Mouse (Mus musculus): Measurements from ENCODE around the gene Mpv17l. TPM values are rescaled to one million over a fixed set of nuclear protein-coding genes. Genes with fewer than 3 reads are reported as not detected.
A peak's percentile ranks its signal among the peaks of the same experiment; 100 is the strongest.

The Mpv17l gene
- polyA plus RNA-seq, 1 experiment from 2014 or later = 33.1 TPM

DNA sequence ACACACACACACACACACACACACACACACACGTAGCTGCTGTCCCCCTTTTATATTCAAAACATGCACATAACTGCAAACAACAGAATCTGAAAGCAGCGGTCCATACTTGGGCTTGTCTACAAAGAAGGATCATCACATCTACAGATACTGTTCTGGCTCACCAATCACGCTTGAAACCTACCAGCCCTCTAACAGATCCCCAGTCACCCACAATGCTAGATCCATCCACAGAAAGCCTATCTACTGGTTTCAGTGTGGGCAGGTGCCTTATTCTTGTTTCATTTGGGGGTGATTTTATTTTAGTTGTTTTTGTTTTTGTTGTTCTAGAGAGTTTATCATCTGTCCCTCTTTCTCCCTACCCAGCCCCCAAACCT is 83.2 kb downstream of the Mpv17l start:
- H3K36me3 ChIP-seq = no peaks in the 10 kb centered on the region
- peak overlapping the region; percentile 75 for H3K9ac ChIP-seq
- H3K27ac ChIP-seq (replicated peaks) = peak overlapping the region; percentile 95
- H3K9me3 ChIP-seq = no peaks in the 10 kb centered on the region
- H3K4me2 ChIP-seq = peak overlapping the region; percentile 72
- H3K27me3 ChIP-seq = no peaks in the 10 kb centered on the region
- 34% methylated on average over 3 of the region's 3 CpGs for WGBS
- ATAC-seq (ENCODE audit: low FRiP score, low read depth) = peak; percentile 82
- peak overlapping the region; percentile 78 for H3K4me3 ChIP-seq
- H3K4me1 ChIP-seq (replicated peaks) = peaks cover 23% of the 10 kb centered on the region

DNA sequence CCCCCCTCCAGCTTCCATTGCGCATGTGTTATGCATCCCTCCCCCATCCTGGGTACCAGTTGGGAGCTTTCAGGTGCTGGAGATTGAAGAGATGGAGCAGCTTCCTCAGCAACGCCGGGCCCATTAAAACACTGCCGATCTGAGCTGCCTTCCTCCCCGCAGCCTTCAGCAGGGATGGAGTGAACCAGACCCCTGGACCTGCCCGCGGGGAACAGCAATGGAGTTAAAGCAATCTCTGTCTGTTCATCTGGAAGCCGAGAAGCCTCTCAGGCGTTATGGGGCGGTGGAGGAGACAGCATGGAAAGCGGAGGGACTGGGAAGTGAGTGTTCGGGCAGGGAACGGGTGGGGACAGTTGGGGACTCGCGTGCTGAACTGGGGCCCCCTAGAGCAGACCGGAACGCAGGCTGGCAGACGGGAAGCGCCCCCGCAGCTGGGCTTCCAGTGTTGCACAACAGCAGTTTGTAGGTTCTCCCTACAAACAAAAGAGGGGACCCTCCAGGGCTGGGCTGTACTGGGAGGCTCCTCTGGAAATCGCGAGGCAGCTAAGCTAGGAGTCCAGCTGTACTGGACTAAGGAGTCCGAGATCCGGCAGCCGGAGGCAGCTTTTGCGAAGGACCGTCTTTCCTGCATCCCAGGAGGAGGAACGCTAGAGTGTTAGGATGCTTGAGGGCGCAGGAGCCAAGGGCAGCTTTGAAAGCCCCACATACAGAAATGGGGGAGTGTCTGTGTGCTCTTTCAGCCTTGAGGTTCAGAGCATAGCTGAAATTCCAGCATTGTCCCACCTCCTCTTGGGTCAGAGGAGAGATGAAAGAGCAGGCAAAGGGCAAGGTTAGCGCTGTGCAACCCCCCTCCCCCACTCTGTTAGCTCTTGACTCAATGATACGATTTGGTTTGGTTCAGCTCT is 83.9 kb downstream of the Mpv17l start, which contains the start of the genes 2900011O08Rik and Ifitm7:
Gene 2900011O08Rik, plus strand, starts transcription at position 31 of the 905 bp plus-strand sequence.
Gene Ifitm7, minus strand, starts transcription at position 315 of the 905 bp plus-strand sequence.
- H3K4me3 ChIP-seq = peak within 1 kb of the TSS; percentile 78
- peak; percentile 92 for ATAC-seq (ENCODE audit: low FRiP score, low read depth)
- H3K27ac ChIP-seq (replicated peaks) = peak within 1 kb of the TSS; percentile 95
- H3K9ac ChIP-seq = peak within 1 kb of the TSS; percentile 75
- H3K4me1 ChIP-seq (replicated peaks) = peaks cover 23% of the 10 kb centered on the region
- H3K4me2 ChIP-seq = peak within 1 kb of the TSS; percentile 72
- H3K36me3 ChIP-seq = no peaks in the 10 kb centered on the region
- WGBS = under 1% methylated on average over 31 of the region's 31 CpGs
- H3K27me3 ChIP-seq = no peaks in the 10 kb centered on the region
- no peaks in the 10 kb centered on the region for H3K9me3 ChIP-seq

DNA sequence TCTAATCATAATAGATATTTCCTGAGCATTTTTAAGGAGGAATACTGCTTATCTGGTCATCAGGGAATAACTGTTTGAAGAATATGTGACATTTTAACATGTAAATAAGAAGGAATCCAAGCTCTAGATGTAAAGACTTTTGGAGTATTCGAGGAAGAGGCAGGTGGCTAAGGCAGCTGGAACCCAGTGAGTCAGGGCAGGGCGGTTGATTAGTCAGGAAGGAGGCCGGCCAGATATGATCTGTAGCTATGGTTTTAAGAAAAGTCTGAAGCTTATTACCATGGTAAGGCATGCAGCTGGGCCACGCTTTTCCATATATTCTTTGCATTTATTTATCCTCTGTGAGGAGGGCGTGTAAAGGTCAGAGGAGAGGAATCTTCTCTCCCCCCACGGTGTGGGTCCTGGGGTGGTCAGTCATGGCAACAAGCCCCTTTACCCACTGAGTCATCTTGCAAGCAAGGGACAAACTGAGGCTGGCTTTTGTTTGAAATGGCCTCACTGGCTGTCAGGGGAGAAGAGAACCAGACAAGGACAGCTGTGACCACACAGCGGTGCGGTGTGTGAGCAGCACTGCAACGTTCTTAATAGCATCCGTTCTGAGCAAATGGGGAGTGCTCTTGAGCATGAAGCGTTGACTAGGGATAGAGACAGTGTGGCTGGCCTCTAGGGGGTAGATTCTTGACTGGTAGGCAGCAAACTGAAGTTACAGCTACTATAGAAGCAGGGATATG is 89.7 kb downstream of the Mpv17l start:
- H3K9me3 ChIP-seq = no peaks in the 10 kb centered on the region

DNA sequence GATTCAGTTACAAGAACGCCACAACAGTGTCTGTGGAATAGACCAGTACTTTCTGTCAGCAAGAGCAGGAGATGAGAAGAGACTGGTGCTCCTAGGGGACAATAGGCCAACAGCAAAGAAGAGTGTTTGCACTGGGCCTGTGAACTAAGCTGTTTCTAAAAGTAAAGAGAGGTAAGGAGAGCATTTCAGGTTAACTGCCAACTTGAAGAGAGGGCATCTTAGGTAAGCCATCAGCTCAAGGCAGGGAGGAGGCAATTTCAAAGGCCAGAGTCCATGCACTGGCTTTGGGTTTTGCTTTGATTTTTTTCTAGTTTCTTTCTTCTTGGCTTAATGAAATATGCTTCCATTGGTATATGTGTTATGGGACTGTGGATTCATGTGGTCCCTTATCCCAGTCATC is 91.1 kb downstream of the Mpv17l start:
- H3K36me3 ChIP-seq = no peaks in the 10 kb centered on the region
- no peak overlapping the region for H3K4me3 ChIP-seq
- H3K4me1 ChIP-seq (replicated peaks) = peaks cover 8% of the 10 kb centered on the region
- H3K9me3 ChIP-seq = no peaks in the 10 kb centered on the region
- ATAC-seq (ENCODE audit: low FRiP score, low read depth) = no peak
- H3K27me3 ChIP-seq = no peaks in the 10 kb centered on the region
- no peak overlapping the region for H3K27ac ChIP-seq (replicated peaks)
- no peak overlapping the region for H3K9ac ChIP-seq
- 83% methylated on average over 1 of the region's 1 CpGs for WGBS
- no peak overlapping the region for H3K4me2 ChIP-seq

More for the DNA sequence above, 89.7 kb downstream of the Mpv17l start:
- Histone ChIP-seq H3K4me1 (replicated peaks) (peaks cover 20% of the 10 kb centered on the region), H3K4me3 (no peak overlapping the region), H3K9ac (no peak overlapping the region), H3K27me3 (no peaks in the 10 kb centered on the region), H3K4me2 (no peak overlapping the region), H3K27ac (replicated peaks) (no peak overlapping the region), H3K36me3 (no peaks in the 10 kb centered on the region)
- WGBS = 81% methylated on average over 11 of the region's 11 CpGs
- ATAC-seq (ENCODE audit: low FRiP score, low read depth) = no peak

DNA sequence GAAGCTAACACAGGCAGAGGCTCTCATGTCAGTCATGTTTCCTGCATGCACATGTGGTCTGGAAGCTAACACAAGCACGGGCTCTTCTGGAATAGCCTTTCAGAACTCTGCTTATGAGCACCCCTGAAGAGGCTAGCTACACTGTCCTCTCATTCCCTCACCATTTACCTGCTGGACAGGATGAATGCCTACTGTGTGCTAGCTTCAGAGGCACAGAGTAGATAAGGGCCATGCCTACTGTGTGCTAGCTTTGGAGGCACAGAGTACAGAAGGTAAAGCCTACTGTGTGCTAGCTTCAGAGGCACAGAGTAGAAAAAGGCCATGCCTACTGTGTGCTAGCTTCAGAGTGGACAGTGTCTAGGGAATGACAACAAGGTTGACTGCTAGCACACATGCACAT is 91.5 kb downstream of the Mpv17l start:
- no peak overlapping the region for H3K27ac ChIP-seq (replicated peaks)
- H3K36me3 ChIP-seq = no peaks in the 10 kb centered on the region
- no peak overlapping the region for H3K4me2 ChIP-seq
- no peak overlapping the region for H3K9ac ChIP-seq
- H3K4me3 ChIP-seq = no peak overlapping the region
- ATAC-seq (ENCODE audit: low FRiP score, low read depth) = no peak
- H3K9me3 ChIP-seq = no peaks in the 10 kb centered on the region
- no peaks in the 10 kb centered on the region for H3K27me3 ChIP-seq
- 80% methylated on average over 1 of the region's 1 CpGs for WGBS
- H3K4me1 ChIP-seq (replicated peaks) = peaks cover 4% of the 10 kb centered on the region; the same call in 1 of the 2 replicates

Other genes starting within 250 kb of the Mpv17l start
- 31.2 and 31.4 TPM in 2 replicates for gene Parn, start 235.0 kb upstream of the Mpv17l start, polyA plus RNA-seq (2015; fragmentation: Nextera tagmentation; extraction: Ambion mirVana)
- gene Bfar, start 231.3 kb upstream of the Mpv17l start, polyA plus RNA-seq (2015; fragmentation: Nextera tagmentation; extraction: Ambion mirVana) = 49.4 and 52.5 TPM in 2 replicates
- gene 3110001I22Rik, start 231.2 kb upstream of the Mpv17l start, polyA plus RNA-seq (2015; fragmentation: Nextera tagmentation; extraction: Ambion mirVana) = 6.7 and 7.0 TPM in 2 replicates
- 0.43 and 0.47 TPM in 2 replicates for gene Pla2g10, start 172.2 kb upstream of the Mpv17l start, polyA plus RNA-seq (2015; fragmentation: Nextera tagmentation; extraction: Ambion mirVana)
- gene Rrn3, start 122.5 kb upstream of the Mpv17l start, polyA plus RNA-seq (2015; fragmentation: Nextera tagmentation; extraction: Ambion mirVana) = 86.7 and 89.4 TPM in 2 replicates
- 197 and 199 TPM in 2 replicates for gene Ntan1, start 84.3 kb upstream of the Mpv17l start, polyA plus RNA-seq (2015; fragmentation: Nextera tagmentation; extraction: Ambion mirVana)
- 69.0 and 76.7 TPM in 2 replicates for gene Pdxdc1, start within 50 bp of the Mpv17l start, polyA plus RNA-seq (2015; fragmentation: Nextera tagmentation; extraction: Ambion mirVana)
- gene 2900011O08Rik, start 83.4 kb downstream of the Mpv17l start, polyA plus RNA-seq (2015; fragmentation: Nextera tagmentation; extraction: Ambion mirVana) = 163 and 189 TPM in 2 replicates
- 0.72 and 0.91 TPM in 2 replicates for gene Ifitm7, start 83.7 kb downstream of the Mpv17l start, polyA plus RNA-seq (2015; fragmentation: Nextera tagmentation; extraction: Ambion mirVana)